Mouse (Mus musculus) liver, embryonic 12.5 days (tissue): Measurements from ENCODE around the gene Msantd3. TPM values are rescaled to one million over a fixed set of nuclear protein-coding genes. Genes with fewer than 3 reads are reported as not detected.
A peak's percentile ranks its signal among the peaks of the same experiment; 100 is the strongest.

Experiments
- ATAC-seq: fragments of 200-750 bp; cut with Nextera tagmentation; 2 replicates; pipeline ENCODE4 v1.8.0; 2017; ENCODE audit warnings: moderate number of reproducible peaks, mild to moderate bottlenecking, moderate library complexity
- H3K27ac ChIP-seq: fragments of 300-500 bp; sonication (generic); 2 replicates; pipeline ENCODE4 v1.5.1; 2016; ENCODE audit warnings: mild to moderate bottlenecking
- H3K27me3 ChIP-seq: fragments of 300-500 bp; sonication (generic); replicated peaks from 2 replicates; pipeline ENCODE4 v1.6.1; 2016; ENCODE audit warnings: mild to moderate bottlenecking, moderate library complexity
- H3K36me3 ChIP-seq: fragments of 300-500 bp; sonication (generic); 2 replicates; pipeline ENCODE4 v1.6.1; 2016; ENCODE audit warnings: mild to moderate bottlenecking, moderate library complexity
- H3K4me1 ChIP-seq: fragments of 300-500 bp; sonication (generic); 2 replicates; pipeline ENCODE4 v1.6.1; 2016
- H3K4me2 ChIP-seq: fragments of 300-500 bp; sonication (generic); 2 replicates; pipeline ENCODE4 v1.6.1; 2016; ENCODE audit warnings: mild to moderate bottlenecking, moderate library complexity
- H3K4me3 ChIP-seq: fragments of 300-500 bp; sonication (generic); 2 replicates; pipeline ENCODE4 v1.5.1; 2016; ENCODE audit warnings: mild to moderate bottlenecking, moderate library complexity
- H3K9ac ChIP-seq: fragments of 300-500 bp; sonication (generic); 2 replicates; pipeline ENCODE4 v1.6.1; 2016; ENCODE audit warnings: mild to moderate bottlenecking, moderate library complexity
- H3K9me3 ChIP-seq: fragments of 300-500 bp; sonication (generic); replicated peaks from 2 replicates; pipeline ENCODE4 v1.6.1; 2016; ENCODE audit warnings: mild to moderate bottlenecking, moderate library complexity
- whole genome bisulfite sequencing: fragments of 180-500 bp; shearing (Covaris S2); methylation state at CpG from one replicate; pipeline ENCODE4 v1.1.7; 2016; ENCODE audit not compliant: insufficient replicate concordance; 5-methylcytosine and 5-hydroxymethylcytosine counted together
- polyA plus RNA-seq: library from polyadenylated mRNA; unstranded; fragments of >200 nt; fragmentation: Nextera tagmentation; extraction: Ambion mirVana; gene quantifications from 2 replicates; pipeline ENCODE4 v1.2.1, GENCODE M21; 2016

Gene Msantd3
- 4.7 and 5.9 TPM in 2 replicates for polyA plus RNA-seq

GRCm38 (mm10) chr4:48539841-48540575 lies at the start of gene Msantd3:
Gene Msantd3 (plus strand): TSS chr4:48539935.
- peaks cover 45% of the 10 kb centered on the region for H3K27me3 ChIP-seq
- H3K4me2 ChIP-seq = peak within 1 kb of the TSS; percentile 76
- no peaks in the 10 kb centered on the region for H3K36me3 ChIP-seq
- H3K9ac ChIP-seq = peak within 1 kb of the TSS; percentile 72
- 0 out of 2 replicates have a peak, but pooled peaks have one; percentile 24 for ATAC-seq
- under 1% methylated on average over 37 of the region's 86 CpGs for WGBS
- peak within 1 kb of the TSS; percentile 48 for H3K27ac ChIP-seq
- no peaks in the 10 kb centered on the region for H3K9me3 ChIP-seq
- peaks cover 14% of the 10 kb centered on the region; the same call in 1 of the 2 replicates for H3K4me1 ChIP-seq
- peak within 1 kb of the TSS; percentile 62 for H3K4me3 ChIP-seq

DNA sequence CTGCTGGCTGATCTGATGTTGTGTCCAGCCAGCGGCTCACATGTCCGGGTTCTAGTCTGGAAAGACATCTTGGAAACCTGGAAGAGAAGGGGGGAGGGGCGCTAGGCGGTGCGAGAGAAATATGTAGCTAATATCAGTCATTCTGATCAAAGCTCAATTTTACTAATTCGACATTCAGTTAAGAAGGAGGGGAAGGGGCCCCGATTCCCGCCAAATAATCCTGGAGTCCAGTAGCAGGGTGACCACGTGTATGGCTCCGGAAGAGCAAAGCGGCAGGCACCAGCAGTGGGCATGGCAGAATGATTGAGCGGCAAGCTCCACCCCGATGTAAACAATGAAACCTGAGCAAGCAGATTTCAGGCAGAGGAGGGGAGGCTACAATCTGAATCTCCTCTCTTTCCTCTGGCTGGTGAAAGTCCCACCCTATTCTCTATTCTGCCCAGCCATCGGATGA lies 48.4 kb upstream of the Msantd3 start:
- Histone ChIP-seq H3K9me3 (no peaks in the 10 kb centered on the region), H3K27ac (no peak overlapping the region), H3K9ac (no peak overlapping the region), H3K27me3 (no peaks in the 10 kb centered on the region), H3K4me3 (peak overlapping the region; percentile 27; the same call in 1 of the 2 replicates), H3K36me3 (no peaks in the 10 kb centered on the region), H3K4me2 (peak overlapping the region; percentile 52), H3K4me1 (0 out of 2 replicates have a peak, but pooled peaks cover 3% of the 10 kb centered on the region)
- 10% methylated on average over 14 of the region's 14 CpGs for WGBS
- peak; percentile 57 for ATAC-seq

DNA sequence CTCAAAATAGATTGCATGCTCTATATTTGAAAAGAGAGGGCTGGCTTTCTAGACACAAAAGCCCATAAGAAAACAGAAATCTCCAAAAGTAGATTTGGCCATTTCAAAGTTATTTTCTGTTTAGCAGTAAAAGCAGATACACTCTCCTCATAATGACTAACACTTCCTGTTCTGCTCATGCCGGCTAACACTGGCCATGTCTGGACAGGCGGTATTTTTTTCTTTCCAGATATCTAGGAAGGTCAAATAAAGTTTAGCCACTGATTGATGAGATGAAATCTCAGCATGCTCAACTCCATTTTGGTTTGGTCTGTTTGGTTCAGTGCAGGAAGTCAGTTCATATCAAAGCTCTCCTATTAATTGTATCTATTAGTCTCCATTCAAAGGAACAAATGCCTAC lies 47.2 kb upstream of the Msantd3 start:
- no peak for ATAC-seq
- H3K36me3 ChIP-seq = no peaks in the 10 kb centered on the region
- H3K27ac ChIP-seq = no peak overlapping the region
- no peak overlapping the region for H3K4me2 ChIP-seq
- no peak overlapping the region for H3K4me3 ChIP-seq
- WGBS = 46% methylated on average over 2 of the region's 2 CpGs
- H3K4me1 ChIP-seq = 0 out of 2 replicates have a peak, but pooled peaks cover 3% of the 10 kb centered on the region
- no peaks in the 10 kb centered on the region for H3K27me3 ChIP-seq
- no peak overlapping the region for H3K9ac ChIP-seq
- H3K9me3 ChIP-seq = no peaks in the 10 kb centered on the region

- no peak for ATAC-seq
- 30% methylated on average over 2 of the region's 2 CpGs for WGBS
- Histone ChIP-seq H3K4me1 (no peaks in the 10 kb centered on the region), H3K4me2 (no peak overlapping the region), H3K27me3 (no peaks in the 10 kb centered on the region), H3K27ac (no peak overlapping the region), H3K9ac (no peak overlapping the region), H3K4me3 (no peak overlapping the region), H3K9me3 (no peaks in the 10 kb centered on the region), H3K36me3 (no peaks in the 10 kb centered on the region)
Observed at GRCm38 (mm10) chr4:48510861-48511260, 28.9 kb upstream of the Msantd3 start.

DNA sequence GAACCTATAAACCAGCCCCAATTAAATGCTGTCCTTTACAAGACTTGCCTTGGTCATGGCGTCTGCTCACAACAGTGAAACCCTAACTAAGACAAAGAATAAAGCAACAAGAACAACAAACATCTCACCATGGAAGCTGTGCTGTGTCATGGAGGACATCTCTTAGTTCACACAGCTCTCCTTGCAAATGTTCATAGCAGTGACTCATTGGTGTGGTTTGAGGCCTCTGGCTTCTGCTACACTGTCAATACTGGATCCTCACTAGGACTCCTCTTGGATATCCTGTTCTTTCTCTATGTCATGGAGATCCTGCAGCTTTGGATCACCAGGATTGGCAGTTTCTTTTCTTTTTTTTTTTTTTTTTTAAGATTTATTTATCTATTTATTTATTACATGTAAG lies 10.2 kb upstream of the Msantd3 start:
- Histone ChIP-seq H3K9ac (no peak overlapping the region), H3K9me3 (no peaks in the 10 kb centered on the region), H3K27ac (no peak overlapping the region), H3K4me2 (no peak overlapping the region), H3K36me3 (no peaks in the 10 kb centered on the region), H3K27me3 (no peaks in the 10 kb centered on the region), H3K4me1 (no peaks in the 10 kb centered on the region), H3K4me3 (no peak overlapping the region)
- ATAC-seq = no peak
- 65% methylated on average over 1 of the region's 1 CpGs for WGBS

DNA sequence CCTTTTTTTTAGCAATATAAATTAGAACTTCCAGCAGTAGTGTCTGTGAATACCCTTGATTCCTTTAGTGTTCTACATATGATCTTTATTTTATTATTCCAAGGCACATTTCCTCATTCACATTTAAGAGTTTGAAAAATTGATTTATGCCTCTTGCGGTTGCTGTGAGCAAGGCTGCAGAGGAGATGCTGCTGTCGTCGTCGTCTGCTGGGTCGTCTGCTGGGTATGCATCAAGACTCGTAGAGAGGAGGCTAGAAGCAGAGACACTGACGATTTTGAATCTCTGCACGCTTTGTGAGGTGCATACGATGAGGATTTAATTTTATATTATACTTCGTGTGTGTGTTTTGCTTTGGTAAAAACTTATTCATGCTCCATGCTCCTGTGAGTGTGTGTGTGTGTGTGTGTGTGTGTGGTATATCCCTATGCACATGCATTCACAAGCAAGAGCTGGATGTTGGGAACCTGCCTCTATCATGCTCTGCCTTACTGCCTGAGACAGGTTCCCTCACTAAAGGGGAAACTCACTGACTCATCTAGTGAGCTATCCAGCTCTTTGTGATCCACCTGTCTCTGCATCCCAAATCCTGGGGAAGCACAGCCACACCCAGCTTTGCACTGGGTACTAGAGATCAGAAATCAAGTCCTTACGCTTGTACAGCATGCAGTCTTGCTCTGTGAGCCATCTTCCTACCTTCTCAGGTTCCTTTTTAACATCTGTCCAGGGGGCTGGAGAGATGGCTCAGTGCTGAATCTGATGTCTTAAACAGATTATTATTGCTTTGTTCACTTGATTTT lies 7.7 kb upstream of the Msantd3 start:
- Histone ChIP-seq H3K4me3 (no peak overlapping the region), H3K9me3 (no peaks in the 10 kb centered on the region), H3K4me2 (no peak overlapping the region), H3K27me3 (no peaks in the 10 kb centered on the region), H3K4me1 (no peaks in the 10 kb centered on the region), H3K36me3 (no peaks in the 10 kb centered on the region), H3K9ac (no peak overlapping the region), H3K27ac (no peak overlapping the region)
- 75% methylated on average over 11 of the region's 11 CpGs for WGBS
- ATAC-seq = no peak

DNA sequence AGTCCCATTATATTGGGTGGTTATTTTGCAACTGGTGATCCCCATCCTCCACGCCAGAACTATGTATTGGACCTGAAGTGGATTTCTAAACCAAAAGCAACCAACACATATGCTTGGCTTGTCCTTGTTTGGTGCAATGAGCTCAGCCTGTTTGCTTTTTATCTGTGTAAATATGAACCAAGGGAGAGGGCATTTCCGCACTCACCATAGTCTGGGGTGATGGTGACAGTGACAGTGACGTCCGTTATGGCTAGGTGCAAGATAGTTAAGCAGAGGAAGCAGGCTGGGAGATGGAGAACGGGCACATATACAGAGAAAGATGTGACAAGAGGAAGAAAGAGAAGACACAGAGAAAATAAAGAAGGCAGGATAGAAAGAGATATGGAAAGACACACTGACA lies 3.5 kb upstream of the Msantd3 start:
- H3K4me3 ChIP-seq = no peak overlapping the region
- H3K27me3 ChIP-seq = peaks cover 28% of the 10 kb centered on the region
- no peaks in the 10 kb centered on the region for H3K9me3 ChIP-seq
- 0 out of 2 replicates have a peak, but pooled peaks cover under 1% of the 10 kb centered on the region for H3K4me1 ChIP-seq
- no peak for ATAC-seq
- H3K4me2 ChIP-seq = no peak overlapping the region
- WGBS = 52% methylated on average over 5 of the region's 5 CpGs
- H3K9ac ChIP-seq = no peak overlapping the region
- no peaks in the 10 kb centered on the region for H3K36me3 ChIP-seq
- H3K27ac ChIP-seq = no peak overlapping the region

DNA sequence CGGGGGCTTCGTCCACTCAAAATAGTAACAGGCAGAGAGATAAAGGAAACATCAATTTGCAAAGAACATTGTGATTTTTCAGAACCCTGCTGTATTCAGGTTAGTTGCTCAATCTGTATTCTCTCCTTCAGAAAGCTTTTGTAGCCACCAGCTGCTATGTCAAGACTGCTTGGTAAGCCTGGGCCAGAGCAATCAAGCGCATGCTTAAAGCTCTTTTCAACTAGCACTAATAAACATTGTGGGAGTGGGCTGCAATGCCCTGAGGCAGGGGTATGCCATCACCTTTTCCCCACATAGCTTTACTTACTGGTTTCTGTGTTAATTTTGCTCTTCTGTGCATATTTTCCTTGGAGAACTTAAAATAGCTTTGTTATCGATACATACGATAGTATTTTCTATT lies 2.7 kb upstream of the Msantd3 start:
- H3K4me1 ChIP-seq = peaks cover 8% of the 10 kb centered on the region; the same call in 1 of the 2 replicates
- no peak overlapping the region for H3K27ac ChIP-seq
- H3K36me3 ChIP-seq = no peaks in the 10 kb centered on the region
- H3K4me3 ChIP-seq = no peak overlapping the region
- no peak overlapping the region for H3K4me2 ChIP-seq
- peaks cover 36% of the 10 kb centered on the region for H3K27me3 ChIP-seq
- no peak for ATAC-seq
- WGBS = 82% methylated on average over 5 of the region's 5 CpGs
- H3K9ac ChIP-seq = no peak overlapping the region
- H3K9me3 ChIP-seq = no peaks in the 10 kb centered on the region

DNA sequence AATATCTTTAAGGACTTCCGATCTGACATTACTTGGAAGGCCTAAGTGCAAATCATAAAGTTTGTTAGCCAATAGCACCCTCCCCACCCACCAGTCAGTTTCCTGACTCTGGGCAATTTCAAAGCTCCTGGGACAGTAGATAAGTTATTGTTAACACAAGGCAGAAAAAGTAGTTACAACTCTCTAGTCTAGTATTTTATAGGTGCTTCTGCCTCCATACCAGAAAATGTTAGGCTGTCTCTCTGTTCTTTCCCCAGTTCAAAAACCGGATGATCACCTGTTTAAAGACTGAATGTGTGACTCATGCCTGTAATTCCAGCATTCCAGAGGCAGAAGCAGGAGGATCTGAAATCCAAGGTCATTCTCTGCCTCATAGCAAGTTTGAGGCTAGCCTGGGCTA lies 1.2 kb upstream of the Msantd3 start:
- H3K27me3 ChIP-seq = peaks cover 45% of the 10 kb centered on the region
- H3K9me3 ChIP-seq = no peaks in the 10 kb centered on the region
- no peak overlapping the region for H3K9ac ChIP-seq
- ATAC-seq = no peak
- peaks cover 13% of the 10 kb centered on the region; the same call in 1 of the 2 replicates for H3K4me1 ChIP-seq
- H3K36me3 ChIP-seq = no peaks in the 10 kb centered on the region
- H3K4me3 ChIP-seq = no peak overlapping the region
- H3K4me2 ChIP-seq = no peak overlapping the region
- WGBS = 69% methylated on average over 2 of the region's 2 CpGs
- no peak overlapping the region for H3K27ac ChIP-seq

- WGBS = under 1% methylated on average over 38 of the region's 50 CpGs
- peak; percentile 39; the same call in 1 of the 2 replicates for ATAC-seq
- no peaks in the 10 kb centered on the region for H3K36me3 ChIP-seq
- peak overlapping the region; percentile 48; the same call in 1 of the 2 replicates for H3K27ac ChIP-seq
- peaks cover 21% of the 10 kb centered on the region; the same call in 1 of the 2 replicates for H3K4me1 ChIP-seq
- peak overlapping the region; percentile 62 for H3K4me3 ChIP-seq
- peak overlapping the region; percentile 72 for H3K9ac ChIP-seq
- H3K4me2 ChIP-seq = peak overlapping the region; percentile 76
- H3K27me3 ChIP-seq = peaks cover 45% of the 10 kb centered on the region
- H3K9me3 ChIP-seq = no peaks in the 10 kb centered on the region
Observed at GRCm38 (mm10) chr4:48540576-48541111, 909 bp downstream of the Msantd3 start.

DNA sequence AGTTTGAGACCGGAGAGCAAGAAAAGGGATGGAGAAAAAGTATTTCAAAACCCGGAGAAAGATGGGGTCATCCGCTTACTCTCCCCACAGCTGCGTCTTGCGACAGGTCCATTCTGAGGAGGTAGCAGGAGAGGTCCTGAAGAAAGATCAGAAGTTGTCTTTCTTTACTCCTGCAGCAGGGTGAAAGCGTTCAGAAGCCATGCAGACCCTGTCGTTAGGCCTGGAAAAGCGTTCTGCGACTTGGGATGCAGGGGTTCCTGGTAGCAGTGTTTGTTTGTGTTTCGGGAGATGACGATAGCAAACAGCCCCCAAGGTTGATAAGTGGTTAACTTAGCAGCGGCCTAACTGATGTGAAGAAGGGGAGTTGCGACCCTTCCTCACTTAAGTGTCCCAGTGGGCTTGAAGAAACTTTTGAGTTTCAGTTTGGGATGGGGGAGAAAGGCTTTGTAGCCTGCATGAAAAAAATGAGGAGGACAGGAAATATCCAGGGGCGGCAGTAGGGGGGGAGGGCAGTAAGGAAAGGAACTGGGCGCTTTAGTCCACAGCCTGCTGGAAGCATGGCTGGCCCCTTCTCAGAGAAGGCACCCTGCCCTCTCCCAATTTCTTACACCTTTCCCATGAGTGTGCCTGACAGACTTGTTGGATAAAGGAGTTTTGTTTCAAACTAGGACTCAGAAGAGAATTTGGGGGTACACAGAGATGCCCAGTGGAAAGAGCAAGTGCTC lies 2.0 kb downstream of the Msantd3 start:
- peak overlapping the region; percentile 62 for H3K4me3 ChIP-seq
- H3K4me2 ChIP-seq = peak overlapping the region; percentile 76
- peaks cover 27% of the 10 kb centered on the region; the same call in 1 of the 2 replicates for H3K4me1 ChIP-seq
- H3K36me3 ChIP-seq = no peaks in the 10 kb centered on the region
- peaks cover 45% of the 10 kb centered on the region for H3K27me3 ChIP-seq
- no peak overlapping the region for H3K27ac ChIP-seq
- H3K9me3 ChIP-seq = no peaks in the 10 kb centered on the region
- WGBS = 22% methylated on average over 15 of the region's 15 CpGs
- peak overlapping the region; percentile 12; the same call in 1 of the 2 replicates for H3K9ac ChIP-seq
- no peak for ATAC-seq
